Mouse (Mus musculus) limb, embryonic 13.5 days (tissue): Measurements from ENCODE around the gene Arrdc1. TPM values are rescaled to one million over a fixed set of nuclear protein-coding genes. Genes with fewer than 3 reads are reported as not detected.
"Not testable (repeated sequence)": the region's sequence is repeated elsewhere in the genome, so short reads cannot be mapped to it uniquely, and the experiment has no call there.

ENCODE experiments used
- ATAC-seq: fragments of 200-750 bp; cut with Nextera tagmentation; 2 replicates; pipeline ENCODE4 v1.8.0; 2017; ENCODE audit warnings: low read depth, moderate number of reproducible peaks, moderate TSS enrichment; ENCODE audit not compliant: low FRiP score
- H3K27ac ChIP-seq: fragments of 300-500 bp; sonication (generic); 2 replicates; pipeline ENCODE4 v1.5.1; 2015; ENCODE audit warnings: inconsistent platforms, mild to moderate bottlenecking, moderate library complexity
- H3K27me3 ChIP-seq: fragments of 300-500 bp; sonication (generic); 2 replicates; pipeline ENCODE4 v1.6.1; 2015; ENCODE audit warnings: mild to moderate bottlenecking, inconsistent platforms
- H3K36me3 ChIP-seq: fragments of 300-500 bp; sonication (generic); 2 replicates; pipeline ENCODE4 v1.6.1; 2015; ENCODE audit warnings: inconsistent platforms, mild to moderate bottlenecking, moderate library complexity
- H3K4me1 ChIP-seq: fragments of 300-500 bp; sonication (generic); 2 replicates; pipeline ENCODE4 v1.6.1; 2015; ENCODE audit warnings: inconsistent platforms
- H3K4me2 ChIP-seq: fragments of 300-500 bp; sonication (generic); replicated peaks from 2 replicates; pipeline ENCODE4 v1.6.1; 2015; ENCODE audit warnings: inconsistent platforms, mild to moderate bottlenecking, moderate library complexity
- H3K4me3 ChIP-seq: fragments of 300-500 bp; sonication (generic); 2 replicates; pipeline ENCODE4 v1.5.1; 2015; ENCODE audit warnings: moderate library complexity, mild to moderate bottlenecking, inconsistent platforms
- H3K9ac ChIP-seq: fragments of 300-500 bp; sonication (generic); 2 replicates; pipeline ENCODE4 v1.6.1; 2015; ENCODE audit warnings: mild to moderate bottlenecking, inconsistent platforms
- H3K9me3 ChIP-seq: fragments of 300-500 bp; sonication (generic); 2 replicates; pipeline ENCODE4 v1.6.1; 2016; ENCODE audit warnings: inconsistent platforms
- WGBS: fragments of 180-500 bp; shearing (Covaris S2); methylation state at CpG from one replicate; pipeline ENCODE4 v1.1.7; 2015; 5-methylcytosine and 5-hydroxymethylcytosine counted together
- polyA plus RNA-seq: library from polyadenylated mRNA; unstranded; fragments of >200 nt; fragmentation: Nextera tagmentation; extraction: Ambion mirVana; gene quantifications from 2 replicates; pipeline ENCODE4 v1.2.1, GENCODE M21; 2015

Arrdc1 gene
- polyA plus RNA-seq, 1 experiment from 2014 or later, result 28.9 TPM

- Histone ChIP-seq H3K27ac (peak within 1 kb of the TSS; percentile 52; the same call in 1 of the 2 replicates), H3K4me3 (peak within 1 kb of the TSS; percentile 91), H3K27me3 (no peaks in the 10 kb centered on the region), H3K4me2 (peak within 1 kb of the TSS; percentile 93), H3K9me3 (no peaks in the 10 kb centered on the region), H3K4me1 (peaks cover 15% of the 10 kb centered on the region), H3K36me3 (peaks cover 31% of the 10 kb centered on the region), H3K9ac (peak within 1 kb of the TSS; percentile 95)
- peak; percentile 98 for ATAC-seq
- WGBS, result under 1% methylated on average over 107 of the region's 108 CpGs
Observed at GRCm38 (mm10) chr2:24949421-24950188, 14.6 kb upstream of the Arrdc1 start, which contains the start of gene Zmynd19. Gene Zmynd19 (plus strand): TSS chr2:24949792.

- H3K4me1 ChIP-seq, H3K9me3 ChIP-seq, H3K27me3 ChIP-seq, H3K36me3 ChIP-seq, H3K27ac ChIP-seq, H3K4me3 ChIP-seq, ATAC-seq, H3K9ac ChIP-seq, H3K4me2 ChIP-seq: not testable (repeated sequence)
- WGBS, result 51% methylated on average over 2 of the region's 2 CpGs
Observed at GRCm38 (mm10) chr2:24944304-24944703, 9.3 kb upstream of the Arrdc1 start.

GRCm38 (mm10) chr2:24942092-24942491, 7.0 kb upstream of the Arrdc1 start:
- no peaks in the 10 kb centered on the region for H3K36me3 ChIP-seq
- ATAC-seq, result no peak
- no peaks in the 10 kb centered on the region for H3K27me3 ChIP-seq
- H3K4me3 ChIP-seq, result no peak overlapping the region
- H3K4me1 ChIP-seq, result no peaks in the 10 kb centered on the region
- WGBS, result 76% methylated on average over 4 of the region's 4 CpGs
- no peak overlapping the region for H3K9ac ChIP-seq
- no peaks in the 10 kb centered on the region for H3K9me3 ChIP-seq
- no peak overlapping the region for H3K27ac ChIP-seq
- H3K4me2 ChIP-seq, result no peak overlapping the region

- peak; percentile 57; the same call in 1 of the 2 replicates for ATAC-seq
- Histone ChIP-seq H3K9ac (peak overlapping the region; percentile 76), H3K9me3 (no peaks in the 10 kb centered on the region), H3K27me3 (peaks cover 6% of the 10 kb centered on the region; the same call in 1 of the 2 replicates), H3K36me3 (no peaks in the 10 kb centered on the region), H3K4me1 (peaks cover 8% of the 10 kb centered on the region), H3K4me2 (peak overlapping the region; percentile 97), H3K4me3 (peak overlapping the region; percentile 64), H3K27ac (no peak overlapping the region; the same call in 1 of the 2 replicates)
- 4% methylated on average over 19 of the region's 19 CpGs for WGBS
Observed at GRCm38 (mm10) chr2:24934441-24934963, 550 bp downstream of the Arrdc1 start.

- H3K27me3 ChIP-seq, result peaks cover 11% of the 10 kb centered on the region; the same call in 1 of the 2 replicates
- no peak overlapping the region for H3K27ac ChIP-seq
- WGBS, result 89% methylated on average over 5 of the region's 5 CpGs
- H3K4me3 ChIP-seq, result no peak overlapping the region
- no peaks in the 10 kb centered on the region for H3K9me3 ChIP-seq
- no peak for ATAC-seq
- H3K9ac ChIP-seq, result no peak overlapping the region
- H3K4me1 ChIP-seq, result peaks cover 8% of the 10 kb centered on the region
- no peak overlapping the region for H3K4me2 ChIP-seq
- no peaks in the 10 kb centered on the region for H3K36me3 ChIP-seq
Observed at GRCm38 (mm10) chr2:24929593-24929992, 5.5 kb downstream of the Arrdc1 start.

GRCm38 (mm10) chr2:24929119-24929518, 5.9 kb downstream of the Arrdc1 start:
- Histone ChIP-seq H3K4me2 (no peak overlapping the region), H3K9ac (no peak overlapping the region), H3K36me3 (no peaks in the 10 kb centered on the region), H3K27ac (no peak overlapping the region), H3K27me3 (peaks cover 8% of the 10 kb centered on the region; the same call in 1 of the 2 replicates), H3K4me3 (no peak overlapping the region), H3K9me3 (no peaks in the 10 kb centered on the region), H3K4me1 (peaks cover 3% of the 10 kb centered on the region)
- ATAC-seq, result no peak
- WGBS, result 59% methylated on average over 2 of the region's 2 CpGs

- Histone ChIP-seq H3K9me3 (no peaks in the 10 kb centered on the region), H3K27me3 (peaks cover 4% of the 10 kb centered on the region; the same call in 1 of the 2 replicates), H3K4me3 (no peak overlapping the region), H3K9ac (no peak overlapping the region), H3K27ac (no peak overlapping the region), H3K4me2 (no peak overlapping the region), H3K4me1 (no peaks in the 10 kb centered on the region), H3K36me3 (no peaks in the 10 kb centered on the region)
- WGBS, result 71% methylated on average over 4 of the region's 4 CpGs
- no peak for ATAC-seq
Observed at GRCm38 (mm10) chr2:24927810-24928479, 7.1 kb downstream of the Arrdc1 start.

- Histone ChIP-seq H3K4me1 (no peaks in the 10 kb centered on the region), H3K36me3 (no peaks in the 10 kb centered on the region), H3K4me2 (no peak overlapping the region), H3K9me3 (no peaks in the 10 kb centered on the region), H3K4me3 (no peak overlapping the region), H3K27me3 (peaks cover 4% of the 10 kb centered on the region; the same call in 1 of the 2 replicates), H3K27ac (no peak overlapping the region), H3K9ac (no peak overlapping the region)
- ATAC-seq, result no peak
- 69% methylated on average over 7 of the region's 7 CpGs for WGBS
Observed at GRCm38 (mm10) chr2:24926965-24927358, 8.1 kb downstream of the Arrdc1 start.

- Histone ChIP-seq H3K27me3 (peaks cover 4% of the 10 kb centered on the region; the same call in 1 of the 2 replicates), H3K9me3 (no peaks in the 10 kb centered on the region), H3K36me3 (no peaks in the 10 kb centered on the region), H3K27ac (no peak overlapping the region), H3K9ac (no peak overlapping the region), H3K4me3 (no peak overlapping the region), H3K4me1 (no peaks in the 10 kb centered on the region), H3K4me2 (no peak overlapping the region)
- ATAC-seq, result no peak
- 80% methylated on average over 9 of the region's 9 CpGs for WGBS
Observed at GRCm38 (mm10) chr2:24926345-24926964, 8.6 kb downstream of the Arrdc1 start.

- 83% methylated on average over 8 of the region's 8 CpGs for WGBS
- H3K27me3 ChIP-seq, result peaks cover 4% of the 10 kb centered on the region; the same call in 1 of the 2 replicates
- H3K4me1 ChIP-seq, result no peaks in the 10 kb centered on the region
- no peak overlapping the region for H3K27ac ChIP-seq
- H3K9me3 ChIP-seq, result no peaks in the 10 kb centered on the region
- no peak overlapping the region for H3K4me2 ChIP-seq
- no peaks in the 10 kb centered on the region for H3K36me3 ChIP-seq
- H3K9ac ChIP-seq, result no peak overlapping the region
- H3K4me3 ChIP-seq, result no peak overlapping the region
- ATAC-seq, result no peak
Observed at GRCm38 (mm10) chr2:24925284-24925683, 9.8 kb downstream of the Arrdc1 start.

GRCm38 (mm10) chr2:24923561-24923960, 11.5 kb downstream of the Arrdc1 start:
- no peak for ATAC-seq
- H3K9me3 ChIP-seq, result no peaks in the 10 kb centered on the region
- H3K4me3 ChIP-seq, result no peak overlapping the region
- no peak overlapping the region for H3K4me2 ChIP-seq
- 64% methylated on average over 2 of the region's 2 CpGs for WGBS
- no peaks in the 10 kb centered on the region for H3K36me3 ChIP-seq
- H3K27me3 ChIP-seq, result no peaks in the 10 kb centered on the region
- no peak overlapping the region for H3K9ac ChIP-seq
- no peak overlapping the region for H3K27ac ChIP-seq
- no peaks in the 10 kb centered on the region for H3K4me1 ChIP-seq

- Histone ChIP-seq H3K27ac (peak overlapping the region; percentile 67; the same call in 1 of the 2 replicates), H3K9me3 (no peaks in the 10 kb centered on the region), H3K4me1 (peaks cover 12% of the 10 kb centered on the region), H3K4me3 (peak overlapping the region; percentile 77), H3K4me2 (peak overlapping the region; percentile 65), H3K27me3 (no peaks in the 10 kb centered on the region), H3K36me3 (no peaks in the 10 kb centered on the region), H3K9ac (peak overlapping the region; percentile 67)
- 9% methylated on average over 8 of the region's 8 CpGs for WGBS
- ATAC-seq, result peak; percentile 65
Observed at GRCm38 (mm10) chr2:24919839-24920175, 15.2 kb downstream of the Arrdc1 start.
